Mouse (Mus musculus): ENCODE data around the gene Hyal1.
A peak's percentile ranks its signal among the peaks of the same experiment; 100 is the strongest.

The Hyal1 gene

DNA sequence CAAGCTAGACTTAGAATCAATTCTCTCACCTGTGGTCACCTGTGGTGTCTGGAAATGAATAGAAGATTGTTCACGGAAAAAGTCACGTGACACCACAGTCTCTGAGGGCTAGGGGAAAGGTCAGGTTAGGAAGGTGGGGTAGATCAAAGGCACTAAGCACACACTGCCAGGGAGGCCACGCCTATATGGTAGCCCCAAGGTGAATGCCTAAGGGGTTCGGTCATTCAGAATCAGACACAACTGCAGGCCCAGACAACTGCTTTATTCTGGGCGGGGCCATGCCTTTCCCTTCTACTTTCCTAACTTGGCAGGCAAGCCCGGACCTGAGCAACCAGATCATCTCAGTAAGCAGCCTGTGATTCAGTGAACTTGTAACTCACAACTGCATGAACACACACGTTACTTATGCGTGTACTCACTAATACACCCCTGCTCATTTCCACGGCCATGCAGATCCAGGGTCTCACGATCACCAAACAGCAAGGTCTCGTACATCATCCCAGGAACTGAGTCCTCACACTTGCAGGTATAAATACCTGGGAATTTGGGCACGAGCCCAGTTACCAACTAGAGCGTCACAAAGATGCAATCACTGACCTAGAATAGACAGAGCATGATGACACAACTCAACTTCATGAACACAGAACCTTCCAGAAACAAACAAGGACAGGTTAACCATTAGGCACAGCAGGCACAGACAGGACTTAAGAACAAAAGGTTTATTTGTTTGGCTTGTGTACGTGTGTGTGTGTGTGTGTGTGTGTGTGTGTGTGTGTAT is 959 bp upstream of the Hyal1 start:
- DNase-seq: no peak

DNA sequence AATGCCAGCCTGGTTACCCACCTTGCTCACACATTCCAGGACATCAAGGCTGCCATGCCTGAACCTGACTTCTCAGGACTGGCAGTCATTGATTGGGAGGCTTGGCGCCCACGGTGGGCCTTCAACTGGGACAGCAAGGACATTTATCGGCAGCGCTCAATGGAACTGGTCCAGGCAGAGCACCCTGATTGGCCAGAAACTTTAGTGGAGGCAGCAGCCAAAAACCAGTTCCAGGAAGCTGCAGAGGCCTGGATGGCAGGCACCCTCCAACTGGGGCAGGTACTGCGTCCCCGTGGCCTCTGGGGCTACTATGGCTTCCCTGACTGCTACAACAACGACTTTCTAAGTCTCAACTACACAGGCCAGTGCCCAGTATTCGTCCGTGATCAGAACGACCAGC is 1.1 kb downstream of the Hyal1 start:
- DNase-seq: no peak

DNA sequence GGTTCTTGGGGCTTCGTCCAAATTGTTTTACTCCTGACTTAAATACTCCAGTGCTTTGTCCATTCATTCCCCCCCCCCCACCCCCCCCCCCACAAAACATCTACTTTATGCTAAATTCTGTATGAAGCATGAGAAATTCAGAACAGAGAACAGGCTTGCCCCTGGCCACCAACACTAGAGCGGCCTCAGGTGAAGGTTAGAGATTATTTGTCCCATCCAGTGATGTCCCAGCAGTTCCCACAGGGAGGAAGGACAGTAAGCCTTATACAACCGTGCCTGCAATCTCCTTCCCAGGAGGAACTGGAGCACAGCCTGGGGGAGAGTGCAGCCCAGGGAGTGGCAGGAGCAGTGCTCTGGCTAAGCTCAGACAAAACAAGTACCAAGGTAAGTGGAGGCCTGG is 1.9 kb downstream of the Hyal1 start, which contains the start of gene Naa80:
Gene Naa80 (plus strand): TSS at position 301 of the 400 bp plus-strand sequence.
- no peak for DNase-seq

DNA sequence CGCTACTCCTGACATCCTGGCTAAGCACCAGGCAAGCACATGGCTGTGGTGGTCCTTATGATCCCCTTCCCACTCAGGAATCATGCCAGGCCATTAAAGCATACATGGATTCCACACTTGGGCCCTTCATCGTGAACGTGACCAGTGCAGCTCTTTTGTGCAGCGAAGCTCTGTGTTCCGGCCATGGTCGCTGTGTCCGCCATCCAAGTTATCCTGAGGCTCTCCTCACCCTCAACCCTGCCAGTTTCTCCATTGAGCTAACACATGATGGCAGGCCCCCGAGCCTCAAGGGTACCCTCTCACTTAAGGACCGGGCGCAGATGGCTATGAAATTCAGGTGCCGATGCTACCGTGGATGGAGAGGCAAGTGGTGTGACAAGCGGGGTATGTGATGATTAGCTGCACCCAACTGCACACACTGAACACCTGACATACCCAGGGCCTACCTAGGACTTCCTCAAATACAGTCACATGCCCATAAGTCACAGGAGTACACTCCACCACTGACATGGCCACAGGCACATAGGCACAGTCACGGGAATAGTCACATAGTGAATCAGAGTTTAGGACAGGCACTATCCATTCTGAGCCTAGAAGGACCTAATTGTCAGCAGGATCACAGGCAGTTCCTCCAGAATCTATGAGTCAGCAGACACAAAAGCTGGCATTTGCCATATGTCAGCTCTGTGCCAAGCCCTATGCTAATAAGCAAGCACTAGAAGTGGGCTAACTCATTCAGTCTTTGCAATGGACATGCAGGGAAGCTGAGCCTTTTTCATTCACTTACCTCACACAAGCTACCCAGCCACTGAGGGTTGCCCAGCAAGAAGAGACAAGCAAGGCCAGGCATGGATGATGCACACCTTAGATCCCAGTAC is 2.5 kb downstream of the Hyal1 start:
- DNase-seq: no peak

DNA sequence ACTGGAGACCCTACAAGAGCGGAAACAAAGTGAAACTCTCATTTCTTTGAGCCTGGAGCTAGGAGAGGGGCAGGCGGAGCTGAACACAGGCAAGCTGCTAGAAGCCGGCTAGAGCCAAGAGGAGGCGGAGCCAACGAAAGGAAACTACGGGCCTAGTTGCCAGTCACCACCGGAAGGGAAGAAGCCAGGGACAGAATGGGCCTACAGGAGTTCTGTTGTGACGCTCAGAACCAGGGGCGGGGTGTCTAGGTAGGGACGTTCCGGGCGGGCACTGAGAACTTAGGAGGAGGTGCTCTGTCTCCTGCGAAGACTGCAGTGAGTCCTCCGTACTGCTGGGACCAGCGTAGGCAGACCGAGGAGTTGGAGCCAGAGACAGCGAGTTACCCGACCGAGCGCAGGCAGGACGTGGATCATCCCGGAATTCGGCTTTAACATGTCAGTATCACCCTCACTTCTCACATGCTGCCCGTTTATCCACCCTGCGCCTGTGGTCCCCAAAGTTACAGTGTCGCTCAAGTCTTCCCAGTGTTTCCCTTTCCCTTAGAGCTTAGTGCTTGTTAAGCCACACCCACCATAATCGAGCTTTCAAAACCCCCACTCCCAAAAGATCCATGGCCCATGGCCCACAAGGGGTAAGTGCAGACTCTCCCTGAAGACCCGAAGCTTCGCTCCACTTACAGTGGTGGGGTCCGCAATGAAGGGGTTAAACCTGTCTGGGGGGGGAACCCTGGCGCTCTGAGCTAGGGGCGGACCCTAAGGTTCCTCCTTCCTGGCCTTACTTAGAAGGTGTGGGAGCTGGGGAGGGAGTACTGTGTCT is 4.0 kb downstream of the Hyal1 start, which contains the start of gene Hyal3:
Gene Hyal3 (plus strand): TSS at position 318 of the 817 bp plus-strand sequence.
- peak; percentile 75 for DNase-seq

DNA sequence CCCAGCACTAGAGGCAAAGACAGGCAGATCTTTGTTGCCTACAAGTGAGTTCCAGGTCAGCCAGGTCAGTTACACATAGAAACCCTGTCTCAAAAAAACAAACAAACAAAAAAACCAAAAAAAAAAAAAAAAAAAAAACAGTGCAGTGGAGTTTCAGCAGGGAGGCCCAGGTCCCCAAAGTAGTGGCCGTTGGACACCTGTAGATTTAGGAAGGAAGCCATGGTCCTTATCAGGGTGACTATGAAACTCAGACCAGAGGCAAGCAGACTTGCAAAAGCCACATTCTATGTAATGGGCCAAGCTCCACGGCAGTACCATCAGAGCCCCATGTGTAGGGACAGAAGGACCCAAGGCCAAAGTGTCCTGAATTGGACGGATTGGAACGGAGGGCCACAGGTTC is 4.9 kb downstream of the Hyal1 start:
- DNase-seq: no peak

DNA sequence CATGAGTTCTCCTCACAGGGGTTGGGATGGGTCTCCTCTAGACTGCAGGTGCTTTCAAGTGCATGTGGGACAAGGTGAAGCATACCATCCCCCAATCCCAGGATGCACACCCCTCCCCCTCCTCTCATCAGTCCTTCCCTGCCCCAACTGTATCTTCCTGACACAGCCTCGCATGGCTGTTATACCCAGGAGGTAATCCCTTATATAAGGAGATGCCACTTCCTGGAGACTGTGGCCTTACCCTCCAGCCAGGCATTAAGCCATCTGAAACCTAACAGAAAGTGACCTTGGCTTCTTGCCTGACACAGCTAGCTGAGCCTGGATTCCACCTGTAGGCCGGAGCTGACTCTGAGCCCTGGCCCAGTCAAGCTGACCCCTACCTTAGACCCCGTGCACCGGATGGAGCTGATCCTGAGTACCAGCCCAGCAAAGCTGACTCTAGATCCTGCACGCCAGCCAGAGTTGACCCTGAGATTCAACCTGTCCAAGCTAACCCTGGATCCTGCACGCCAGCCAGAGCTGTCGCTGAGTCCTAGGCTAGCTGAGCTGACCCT is 5.9 kb downstream of the Hyal1 start:
- no peak for DNase-seq

DNA sequence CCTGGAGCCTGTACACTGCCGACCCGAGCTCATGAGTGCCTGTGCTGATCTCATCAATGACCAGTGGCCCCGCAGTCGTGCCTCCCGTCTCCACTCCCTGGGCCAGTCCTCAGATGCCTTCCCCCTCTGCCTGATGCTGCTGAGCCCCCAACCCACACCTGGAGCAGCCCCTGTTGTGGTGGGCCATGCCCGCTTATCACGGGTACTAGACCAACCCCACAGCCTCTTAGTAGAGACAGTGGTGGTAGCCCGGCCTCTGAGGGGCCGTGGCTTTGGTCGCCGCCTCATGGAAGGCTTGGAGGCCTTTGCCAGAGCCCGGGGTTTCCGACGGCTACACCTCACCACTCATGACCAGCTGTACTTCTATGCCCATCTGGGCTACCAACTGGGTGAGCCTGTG is 6.4 kb downstream of the Hyal1 start:
- no peak for DNase-seq

DNA sequence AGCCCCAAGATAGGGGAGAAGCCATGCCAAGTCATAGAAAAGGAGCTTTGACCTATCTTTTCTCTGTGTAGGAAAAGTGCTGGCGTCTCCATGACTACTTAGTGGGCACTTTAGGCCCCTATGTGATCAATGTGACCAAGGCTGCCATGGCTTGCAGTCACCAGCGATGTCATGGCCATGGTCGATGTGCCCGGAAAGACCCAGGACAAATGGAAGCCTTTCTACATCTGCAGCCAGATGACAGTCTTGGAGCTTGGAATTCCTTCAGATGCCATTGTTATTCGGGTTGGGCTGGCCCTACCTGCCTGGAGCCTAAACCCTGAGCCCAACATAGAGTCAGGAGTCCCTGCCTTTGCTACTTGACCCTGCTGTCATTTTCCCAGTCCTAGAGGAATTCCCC is 9.8 kb downstream of the Hyal1 start:
- DNase-seq: no peak

DNA sequence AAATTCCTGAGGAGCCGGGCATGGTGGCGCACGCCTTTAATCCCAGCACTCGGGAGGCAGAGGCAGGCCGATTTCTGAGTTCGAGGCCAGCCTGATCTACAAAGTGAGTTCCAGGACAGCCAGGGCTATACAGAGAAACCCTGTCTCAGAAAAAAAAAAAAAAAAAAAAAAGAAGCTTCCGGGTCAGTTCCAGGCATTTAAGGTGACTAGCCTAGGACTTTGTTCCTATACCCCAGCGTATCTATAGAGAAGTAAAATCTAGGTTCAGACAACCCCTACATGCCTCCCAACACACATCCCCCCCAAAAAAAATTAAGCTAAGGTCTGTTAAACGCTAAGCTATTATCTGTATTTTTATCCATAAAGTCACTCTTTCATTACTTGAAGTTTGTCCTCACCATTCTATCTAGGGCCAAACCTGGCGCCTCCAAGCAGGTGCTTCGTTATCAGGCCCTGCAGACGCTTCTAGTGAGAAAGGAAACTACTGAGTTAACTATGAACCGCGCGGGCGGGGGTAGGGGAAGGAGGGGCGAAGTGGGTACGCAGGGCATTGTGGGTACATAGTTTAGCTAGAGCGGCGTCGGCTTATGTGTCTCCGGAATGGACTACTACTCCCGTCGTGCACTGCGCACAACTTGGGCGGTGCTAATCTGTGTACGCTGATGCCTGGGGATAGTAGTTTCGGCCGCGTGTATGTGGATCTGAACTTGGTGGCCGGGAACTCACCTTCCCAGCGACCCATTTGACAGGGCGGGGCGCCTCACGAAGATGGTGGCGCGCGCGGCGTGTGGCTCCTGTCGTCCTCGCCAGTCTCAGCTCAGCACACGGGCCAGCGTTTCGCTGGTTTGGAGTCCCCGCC is 10.5 kb downstream of the Hyal1 start, which contains the start of gene Ifrd2:
Gene Ifrd2 (plus strand): TSS at position 669 of the 859 bp plus-strand sequence.
- DNase-seq: peak; percentile 91

DNA sequence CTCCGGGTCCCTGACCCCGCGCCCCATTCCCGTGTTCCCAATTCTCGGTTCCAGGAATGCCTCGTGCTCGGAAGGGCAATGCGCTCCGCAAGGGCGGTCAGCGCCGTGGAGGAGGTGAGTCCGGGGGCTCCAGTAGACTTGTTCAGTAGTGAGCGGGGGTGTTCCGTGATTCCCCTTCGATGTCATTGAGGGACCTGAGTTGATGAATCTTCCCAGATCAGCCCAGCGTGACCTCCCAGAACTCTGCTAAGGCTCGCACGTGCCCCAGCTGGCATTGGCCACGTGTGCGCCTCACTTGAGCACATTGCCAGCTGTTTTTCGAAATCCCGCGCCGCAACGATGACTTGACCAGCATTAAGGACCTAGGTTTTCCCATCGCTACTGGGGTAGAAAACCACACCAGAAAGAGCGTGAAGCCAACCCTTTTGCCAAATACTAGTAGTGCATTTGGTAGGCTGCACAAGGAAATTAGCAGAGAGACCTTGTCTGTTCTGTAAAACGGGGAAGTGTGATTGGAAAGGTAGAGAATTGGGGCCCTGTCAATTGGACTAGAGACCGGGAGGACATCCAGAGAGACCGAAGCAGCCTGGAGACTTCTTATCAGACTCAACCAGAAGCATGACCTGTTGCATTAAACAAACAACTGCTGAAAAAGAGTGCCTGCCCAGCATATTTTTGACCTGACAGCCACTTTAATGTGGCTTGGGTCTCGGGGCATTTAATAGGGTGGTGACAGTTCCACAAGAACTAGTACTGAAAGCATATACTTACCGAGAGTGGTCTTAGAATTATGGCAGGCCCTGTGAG is 11.3 kb downstream of the Hyal1 start:
- DNase-seq: peak; percentile 42

DNA sequence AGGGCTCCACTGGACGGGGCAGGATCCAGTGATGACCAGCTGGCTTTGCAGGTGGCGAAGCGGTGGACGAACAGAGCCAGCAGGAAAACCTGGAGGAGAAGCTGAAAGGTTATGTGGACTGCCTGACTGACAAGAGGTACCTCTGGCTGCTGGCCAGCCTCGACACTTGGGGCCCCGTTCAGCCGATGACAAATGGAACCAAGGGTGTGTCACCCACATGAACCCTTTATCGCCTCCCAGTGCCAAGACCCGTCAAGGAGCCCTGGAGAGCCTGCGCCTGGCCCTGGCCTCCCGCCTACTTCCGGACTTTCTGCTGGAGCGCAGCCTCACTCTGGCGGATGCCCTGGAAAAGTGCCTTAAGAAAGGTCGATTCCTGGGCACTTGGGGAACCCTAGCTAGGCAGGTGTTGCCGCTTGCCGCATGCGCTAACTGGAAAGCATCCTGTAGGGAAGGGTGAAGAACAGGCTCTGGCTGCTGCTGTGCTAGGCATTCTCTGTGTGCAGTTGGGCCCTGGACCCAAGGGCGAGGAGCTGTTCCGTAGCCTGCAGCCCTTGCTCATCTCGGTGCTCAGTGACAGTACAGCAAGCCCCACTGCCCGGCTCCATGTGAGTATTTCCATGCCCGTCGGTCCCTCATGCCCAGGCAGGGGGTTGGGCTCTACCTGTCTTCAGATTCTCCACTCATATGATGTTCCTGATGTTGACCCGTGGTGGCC is 13.5 kb downstream of the Hyal1 start:
- no peak for DNase-seq

DNA sequence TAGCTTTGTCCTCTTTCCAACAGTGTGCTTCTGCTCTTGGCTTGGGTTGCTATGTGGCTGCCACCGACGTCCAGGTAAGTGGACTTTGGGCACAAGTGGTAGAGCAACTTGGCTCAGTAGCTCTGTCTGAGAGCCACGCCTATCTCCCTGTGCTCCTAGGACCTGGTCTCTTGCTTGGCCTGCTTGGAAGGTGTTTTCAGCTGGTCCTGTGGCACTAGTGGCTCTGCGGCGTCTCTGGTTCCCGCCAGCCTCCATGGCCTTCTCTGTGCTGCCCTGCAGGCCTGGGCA is 14.0 kb downstream of the Hyal1 start:
- DNase-seq: no peak

DNA sequence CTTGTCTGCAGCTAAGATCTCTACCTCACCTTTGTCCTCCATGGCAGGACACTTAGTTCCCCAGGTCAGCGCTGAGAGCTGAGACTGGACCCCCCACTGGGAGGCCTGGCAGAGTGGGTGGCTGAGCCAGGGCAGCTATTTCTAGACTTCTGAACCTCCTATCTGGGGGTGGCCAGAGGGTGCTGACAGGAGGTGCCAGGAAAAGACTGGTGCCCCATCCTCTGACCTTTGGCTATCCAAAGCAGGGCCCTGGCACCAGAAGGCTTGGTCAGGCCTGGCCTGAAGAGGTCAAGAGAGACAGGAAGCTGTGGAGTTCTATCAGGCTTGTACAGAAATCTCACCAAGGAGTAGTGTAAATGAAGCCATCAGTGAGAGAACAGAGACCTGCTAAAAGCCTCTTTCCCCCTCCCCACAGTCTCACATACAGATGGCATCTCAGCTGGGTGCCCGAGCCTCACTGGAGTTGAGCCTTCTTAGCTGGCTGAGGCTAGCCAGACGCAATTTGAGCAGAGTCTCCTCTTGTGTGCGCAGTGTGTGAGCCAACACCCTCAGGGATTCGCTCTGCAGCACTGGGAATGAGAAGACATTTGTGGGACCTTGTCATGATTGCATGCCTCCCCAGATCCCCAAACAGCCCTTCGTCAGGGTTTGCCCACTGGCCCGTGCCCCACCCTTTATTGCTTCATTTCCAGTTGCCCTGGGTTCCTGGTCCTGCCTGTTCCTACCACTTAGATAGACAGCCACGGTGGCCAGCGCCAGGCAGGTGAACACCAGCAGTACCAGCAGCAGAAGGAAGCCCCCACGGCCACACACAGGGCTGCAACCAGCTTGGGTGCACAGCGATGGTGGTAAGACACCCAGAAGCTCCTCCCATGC is 16.6 kb downstream of the Hyal1 start:
- no peak for DNase-seq

DNA sequence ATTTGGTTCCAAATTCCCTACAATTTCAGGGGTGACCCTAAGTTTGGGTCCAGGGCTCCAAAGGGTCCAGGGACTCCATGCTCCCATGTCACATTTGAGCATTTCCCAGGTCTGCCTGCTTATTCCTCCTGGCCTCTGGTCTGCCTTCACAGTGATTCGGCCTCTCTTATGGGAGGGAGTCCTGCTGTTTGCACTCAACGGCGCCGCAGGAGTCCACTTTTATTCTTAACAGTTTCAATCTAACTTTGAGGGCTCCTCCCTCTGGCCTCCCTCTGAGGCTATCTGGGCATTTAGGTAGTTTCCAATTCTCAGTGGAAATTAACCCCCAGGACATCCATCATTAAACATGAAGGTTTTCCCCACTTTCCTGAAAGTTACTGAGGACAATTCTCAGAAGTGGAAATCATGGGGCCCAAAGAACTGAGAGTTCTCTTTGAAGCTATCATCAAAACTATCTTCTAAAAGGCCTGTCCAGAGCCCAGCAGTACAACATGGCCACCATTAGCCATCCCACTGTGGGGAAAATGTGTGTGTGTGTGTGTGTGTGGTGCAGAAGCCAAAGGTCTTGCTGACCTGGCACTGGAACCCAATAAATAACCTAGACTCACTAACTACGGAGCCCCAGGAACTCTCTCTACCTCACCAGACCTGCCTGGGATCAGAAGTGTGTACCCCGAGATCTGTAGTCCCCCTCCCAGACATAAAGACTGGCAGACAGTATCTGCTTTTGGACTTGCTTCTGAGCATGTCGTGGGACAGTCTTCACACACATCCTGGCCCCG is 17.7 kb downstream of the Hyal1 start:
- DNase-seq: no peak

DNA sequence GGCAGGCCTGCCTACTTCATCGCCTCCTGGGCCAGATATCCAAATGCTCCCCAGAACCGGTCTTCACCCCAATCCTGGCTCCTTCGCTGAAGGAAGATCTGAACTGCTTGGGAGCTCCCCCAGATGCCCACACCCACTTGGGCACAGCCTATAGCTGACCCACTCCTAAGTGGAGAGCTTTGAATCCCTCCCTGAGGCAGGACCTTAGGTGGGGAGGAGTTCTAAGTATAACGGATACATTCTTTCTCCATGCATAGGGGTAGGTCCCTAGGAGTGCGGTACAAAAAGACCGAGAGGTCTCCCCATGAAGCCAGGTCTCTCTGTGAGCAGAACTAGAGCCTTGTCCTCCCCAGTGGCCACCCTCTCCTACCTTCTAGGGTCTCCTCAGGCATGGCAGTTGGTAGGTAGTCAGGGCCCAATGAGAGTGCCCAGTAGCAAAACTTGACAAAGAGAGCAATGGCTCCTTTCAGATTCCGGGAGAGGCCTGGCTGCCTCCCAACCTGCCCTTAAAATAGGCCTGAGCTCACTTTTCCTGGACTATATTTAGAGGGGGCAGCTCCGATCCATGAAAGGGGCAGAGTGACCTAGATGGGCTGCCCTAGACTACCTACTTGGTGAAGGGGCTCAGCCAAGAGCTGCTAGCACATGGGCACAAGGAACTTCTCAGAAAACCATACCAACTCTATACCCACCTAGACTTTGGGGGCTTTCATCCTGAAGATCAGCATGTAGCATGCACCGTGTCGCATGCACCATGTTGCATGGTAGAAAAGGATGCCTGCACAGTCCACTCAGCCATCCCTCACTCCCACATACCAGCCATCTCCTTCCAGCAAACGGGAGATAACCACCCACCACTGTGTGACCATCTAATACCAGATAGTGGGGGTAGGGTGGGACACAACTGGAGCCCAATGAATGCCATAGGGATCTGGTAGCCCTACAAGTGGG is 20.2 kb downstream of the Hyal1 start:
- DNase-seq: no peak

DNA sequence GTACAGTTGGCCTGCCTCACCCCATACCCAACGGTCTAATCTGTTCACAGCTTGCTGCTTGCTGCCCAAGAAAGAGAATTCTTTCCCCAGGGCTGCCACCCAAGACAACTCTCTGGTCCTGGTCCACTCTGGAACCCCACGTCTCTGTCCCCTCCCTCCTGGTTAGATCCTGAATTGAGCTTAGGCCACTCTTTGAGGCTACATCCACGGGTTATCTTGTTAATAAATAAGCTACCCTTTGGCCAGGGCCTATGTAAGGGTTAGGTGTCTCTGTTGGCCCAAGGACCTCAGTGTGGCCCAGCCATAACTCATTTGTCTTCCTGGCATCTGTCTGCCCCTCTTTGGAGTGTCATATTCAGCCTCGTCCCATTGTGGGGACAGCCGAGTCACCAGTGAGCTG is 21.7 kb downstream of the Hyal1 start:
- DNase-seq: no peak
